Mouse (Mus musculus): ENCODE data around the gene Aanat.

Gene Aanat

GRCm38 (mm10) chr11:116586310-116586709 lies at the start of gene Aanat:
Aanat (plus strand) TSS chr11:116586432.
- in situ Hi-C loops (cut with MseI, MboI): no loop called here

- in situ Hi-C loops (cut with MseI, MboI): no loop called here
These were observed 49.5 kb upstream of the Aanat start for GRCm38 (mm10) chr11:116536685-116537084.

GRCm38 (mm10) chr11:116537388-116537787 lies 48.8 kb upstream of the Aanat start:
- in situ Hi-C loops (cut with MseI, MboI): no loop called here

GRCm38 (mm10) chr11:116538142-116538735 lies 48.0 kb upstream of the Aanat start:
- in situ Hi-C loops (cut with MseI, MboI): no loop called here

GRCm38 (mm10) chr11:116541183-116541582 lies 45.0 kb upstream of the Aanat start:
- in situ Hi-C loops (cut with MseI, MboI): no loop called here

- in situ Hi-C loops (cut with MseI, MboI): no loop called here
These were observed 43.1 kb upstream of the Aanat start for GRCm38 (mm10) chr11:116543110-116543509.

GRCm38 (mm10) chr11:116547296-116548060 lies 38.8 kb upstream of the Aanat start:
- in situ Hi-C loops (cut with MseI, MboI): no loop called here

- in situ Hi-C loops (cut with MseI, MboI): no loop called here
These were observed 37.5 kb upstream of the Aanat start for GRCm38 (mm10) chr11:116548780-116549179.

GRCm38 (mm10) chr11:116549273-116550038 lies 36.8 kb upstream of the Aanat start:
- in situ Hi-C loops (cut with MseI, MboI): no loop called here

GRCm38 (mm10) chr11:116550748-116551147 lies 35.5 kb upstream of the Aanat start:
- in situ Hi-C loops (cut with MseI, MboI): no loop called here

GRCm38 (mm10) chr11:116552194-116552593 lies 34.0 kb upstream of the Aanat start:
- in situ Hi-C loops (cut with MseI, MboI): no loop called here

GRCm38 (mm10) chr11:116554171-116554878 lies 31.9 kb upstream of the Aanat start:
- in situ Hi-C loops (cut with MseI, MboI): no loop called here

- in situ Hi-C loops (cut with MseI, MboI): no loop called here
These were observed 30.7 kb upstream of the Aanat start for GRCm38 (mm10) chr11:116555572-116555971.

GRCm38 (mm10) chr11:116556308-116556707 lies 29.9 kb upstream of the Aanat start:
- in situ Hi-C loops (cut with MseI, MboI): no loop called here

GRCm38 (mm10) chr11:116565283-116566041 lies 20.8 kb upstream of the Aanat start:
- in situ Hi-C loops (cut with MseI, MboI): no loop called here

GRCm38 (mm10) chr11:116567531-116567930 lies 18.7 kb upstream of the Aanat start:
- in situ Hi-C loops (cut with MseI, MboI): no loop called here

GRCm38 (mm10) chr11:116570821-116571220 lies 15.4 kb upstream of the Aanat start:
- in situ Hi-C loops (cut with MseI, MboI): no loop called here

GRCm38 (mm10) chr11:116571767-116572679 lies 14.2 kb upstream of the Aanat start:
- in situ Hi-C loops (cut with MseI, MboI): no loop called here

GRCm38 (mm10) chr11:116572756-116573543 lies 13.3 kb upstream of the Aanat start:
- in situ Hi-C loops (cut with MseI, MboI): no loop called here

Measured in mouse trophoblast stem cell (cell line).